Mouse (Mus musculus): ENCODE measurements around the gene Pih1h3b.

Gene Pih1h3b

DNA sequence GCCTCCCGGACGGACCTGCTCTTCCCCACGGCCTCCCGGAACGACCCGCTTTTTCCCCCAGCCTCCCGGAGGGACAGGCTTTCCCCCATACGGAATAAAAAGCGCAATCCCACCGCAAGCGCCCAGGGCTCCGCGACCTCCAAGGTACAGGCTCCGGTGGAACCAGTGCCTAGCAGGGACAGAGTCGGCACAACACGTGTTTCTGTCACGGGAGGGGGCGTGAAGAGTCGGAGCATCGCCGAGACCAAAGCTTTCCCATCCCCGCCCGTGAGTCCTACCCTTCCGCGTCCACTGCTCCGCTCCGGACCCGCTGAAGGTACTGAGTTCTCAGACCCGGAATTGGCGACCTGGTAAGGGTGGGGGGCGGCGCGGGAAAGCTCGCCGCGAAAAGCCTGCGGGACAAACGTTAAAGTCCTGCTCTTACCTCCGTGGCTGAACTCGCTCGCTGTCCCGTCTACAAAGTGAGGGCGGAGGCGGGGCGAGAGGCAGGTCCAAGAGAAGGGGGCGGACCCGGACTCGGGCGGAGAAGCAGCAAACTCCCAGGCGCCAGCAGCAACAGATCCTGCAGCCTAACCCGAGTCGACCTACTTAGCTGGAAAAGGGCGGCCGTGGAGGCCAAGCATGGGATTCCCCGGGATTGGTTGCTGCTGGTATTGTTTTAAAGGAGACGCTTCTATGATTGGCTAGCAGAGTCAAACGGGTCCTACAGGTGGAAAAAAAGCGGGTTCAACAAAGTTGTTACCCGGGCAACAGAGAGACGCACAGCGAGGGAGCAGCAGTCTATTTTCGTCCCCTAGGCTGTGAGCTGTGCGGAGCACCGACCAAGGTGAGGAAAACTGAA lies at the start of gene Pih1h3b, which contains the start of gene Nup62cl:
Gene Pih1h3b (plus strand): TSS at position 745 of the 841 bp plus-strand sequence.
Gene Nup62cl (minus strand): TSS at position 578 of the 841 bp plus-strand sequence.
- in situ Hi-C loops (cut with MboI, MseI), result no loop called here

DNA sequence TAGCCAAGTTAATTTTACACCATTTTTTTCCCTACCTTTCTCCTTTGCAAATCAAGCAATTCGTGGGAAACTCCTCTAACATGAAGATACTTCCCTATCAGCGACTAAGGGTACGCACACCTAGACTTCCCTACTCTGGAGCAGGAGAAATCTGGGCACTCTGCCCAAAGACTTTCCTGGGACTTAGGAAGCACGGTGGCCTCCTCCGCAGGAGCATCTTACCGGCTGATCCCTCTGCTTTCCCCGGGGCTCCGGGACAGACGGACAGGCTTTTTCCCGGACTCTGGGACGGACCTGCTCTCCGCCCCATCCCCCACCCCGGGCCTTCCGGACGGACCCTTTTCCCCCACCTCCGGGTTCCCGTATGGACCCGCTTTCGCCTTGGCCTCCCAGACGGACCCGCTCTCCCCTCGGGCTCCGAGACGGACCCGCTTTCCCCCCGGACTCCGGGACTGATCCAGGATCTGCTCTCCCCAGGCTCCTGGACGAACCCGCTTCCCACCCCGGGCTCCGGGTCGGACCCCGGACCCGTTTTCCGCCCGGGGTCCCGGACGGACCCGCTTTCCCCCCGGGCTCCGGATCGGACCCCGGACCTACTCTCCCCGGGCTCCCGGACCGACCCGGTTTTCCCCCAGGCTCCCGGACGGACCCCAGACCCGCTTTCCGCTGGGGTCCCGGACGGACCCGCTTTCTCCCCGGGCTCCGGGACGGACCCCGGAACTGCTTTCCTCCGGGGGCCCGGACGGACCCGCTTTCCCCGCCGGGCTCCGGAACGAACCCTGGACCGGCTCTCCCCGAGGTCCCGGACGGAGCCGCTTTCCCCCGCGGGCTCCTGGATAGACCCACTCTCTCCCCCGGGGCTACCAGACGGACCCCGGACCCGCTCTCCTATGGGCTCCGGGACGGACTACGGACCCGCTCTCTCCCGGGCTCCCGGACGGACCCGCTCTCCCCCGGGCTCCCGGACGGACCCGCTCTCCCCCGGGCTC lies 1.5 kb upstream of the Pih1h3b start:
- in situ Hi-C loops (cut with MboI, MseI), result no loop called here

DNA sequence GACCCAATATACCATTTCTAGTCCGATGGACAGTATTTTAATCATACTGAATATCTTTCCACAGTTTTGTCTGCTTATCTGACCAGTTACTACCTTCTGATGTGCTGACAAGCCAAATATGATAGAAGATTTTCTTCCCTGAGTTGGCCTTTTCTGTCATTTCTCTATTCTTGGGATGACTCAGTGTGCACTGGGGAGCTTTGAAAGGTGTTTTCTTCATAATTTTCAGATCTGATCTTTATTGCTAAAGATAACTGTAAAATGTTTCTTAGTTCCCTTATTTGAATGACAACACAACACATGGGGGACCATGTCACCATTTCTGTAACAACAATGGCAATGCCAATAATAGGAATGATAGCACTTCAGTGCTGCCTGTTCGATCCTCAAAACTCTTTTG lies 19.9 kb downstream of the Pih1h3b start:
- in situ Hi-C loops (cut with MboI, MseI), result no loop called here

- in situ Hi-C loops (cut with MboI, MseI), result no loop called here
These were observed 31.4 kb downstream of the Pih1h3b start for GRCm38 (mm10) chrX:140094066-140094465.

Measured in T-helper 17 cell (primary cell).